Mouse (Mus musculus) layer of hippocampus, adult 2 months (tissue): ENCODE results near the gene Yipf3. TPM values are rescaled to one million over a fixed set of nuclear protein-coding genes. Genes with fewer than 3 reads are reported as not detected.

ENCODE experiments used
- DNase-seq, 2 experiments: peaks; one replicate each; pipeline ENCODE4 v3.0.0; 2022; ENCODE audit warnings: low spot score in 2 of 2
- H3K27ac ChIP-seq: fragments of 200-600 bp; 2 replicates; pipeline ENCODE4 v1.8.1; 2022
- H3K4me3 ChIP-seq: fragments of 200-600 bp; 2 replicates; pipeline ENCODE4 v1.8.1; 2022; ENCODE audit warnings: mild to moderate bottlenecking
- CTCF ChIP-seq: fragments of 200-600 bp; conservative IDR thresholded peaks from 2 replicates; pipeline ENCODE4 v1.8.1; 2022; ENCODE audit warnings: antibody characterized with exemption, mild to moderate bottlenecking, moderate library complexity
- total RNA-seq, 2 experiments: library from RNA; stranded (reverse); gene quantifications; 2 replicates each; pipeline ENCODE4 v1.2.3; 2021

The Yipf3 gene
- total RNA-seq, 2 experiments from 2014 or later = 80.3 to 95.2 TPM

- H3K4me3 ChIP-seq = no peak overlapping the region
- TF ChIP-seq CTCF = no peak
- DNase-seq = no peak
- no peak overlapping the region; the same call in 1 of the 2 replicates for H3K27ac ChIP-seq
Observed at GRCm38 (mm10) chr17:46277586-46277985, 29.7 kb downstream of the Yipf3 start.

GRCm38 (mm10) chr17:46278011-46278765, 30.3 kb downstream of the Yipf3 start:
- H3K27ac ChIP-seq = no peak overlapping the region; the same call in 1 of the 2 replicates
- no peak for TF ChIP-seq CTCF
- no peak overlapping the region for H3K4me3 ChIP-seq
- DNase-seq = no peak

- no peak for TF ChIP-seq CTCF
- Histone ChIP-seq H3K4me3 (peak within 1 kb of the TSS; percentile 80), H3K27ac (peak within 1 kb of the TSS; percentile 78)
- DNase-seq = peak; percentile 82 to 91
Observed at GRCm38 (mm10) chr17:46282483-46283123, 34.7 kb downstream of the Yipf3 start, which contains the start of gene Tjap1. TSS of gene Tjap1 (minus strand) at chr17:46283026.

- no peak for DNase-seq
- no peak for TF ChIP-seq CTCF
- Histone ChIP-seq H3K27ac (no peak overlapping the region), H3K4me3 (peak overlapping the region; percentile 80)
Observed at GRCm38 (mm10) chr17:46283140-46283539, 35.3 kb downstream of the Yipf3 start.

- no peak overlapping the region for H3K27ac ChIP-seq
- TF ChIP-seq CTCF = no peak
- no peak overlapping the region for H3K4me3 ChIP-seq
- DNase-seq = no peak
Observed at GRCm38 (mm10) chr17:46283911-46284310, 36.0 kb downstream of the Yipf3 start.

- Histone ChIP-seq H3K4me3 (no peak overlapping the region), H3K27ac (no peak overlapping the region)
- TF ChIP-seq CTCF = no peak
- DNase-seq = no peak
Observed at GRCm38 (mm10) chr17:46284653-46285052, 36.8 kb downstream of the Yipf3 start.

- DNase-seq = no peak
- Histone ChIP-seq H3K27ac (no peak overlapping the region), H3K4me3 (no peak overlapping the region)
- no peak for TF ChIP-seq CTCF
Observed at GRCm38 (mm10) chr17:46285407-46285806, 37.5 kb downstream of the Yipf3 start.

GRCm38 (mm10) chr17:46287678-46288095, 39.8 kb downstream of the Yipf3 start:
- no peak overlapping the region for H3K4me3 ChIP-seq
- no peak for TF ChIP-seq CTCF
- no peak for DNase-seq
- H3K27ac ChIP-seq = no peak overlapping the region

- peak overlapping the region; percentile 72 for H3K4me3 ChIP-seq
- TF ChIP-seq CTCF = no peak
- no peak overlapping the region for H3K27ac ChIP-seq
- DNase-seq = no peak
Observed at GRCm38 (mm10) chr17:46296601-46297000, 48.7 kb downstream of the Yipf3 start.

GRCm38 (mm10) chr17:46297028-46297363, 49.1 kb downstream of the Yipf3 start:
- DNase-seq = no peak
- Histone ChIP-seq H3K4me3 (peak overlapping the region; percentile 72), H3K27ac (peak overlapping the region; percentile 86)
- TF ChIP-seq CTCF = no peak

- TF ChIP-seq CTCF = no peak
- DNase-seq = peak; percentile 46 to 55
- H3K4me3 ChIP-seq = peak within 1 kb of the TSS; percentile 72
- H3K27ac ChIP-seq = peak within 1 kb of the TSS; percentile 86
Observed at GRCm38 (mm10) chr17:46297364-46298219, 49.7 kb downstream of the Yipf3 start, which contains the start of gene Dlk2. TSS of gene Dlk2 (plus strand) at chr17:46297421.

GRCm38 (mm10) chr17:46298220-46298913, 50.5 kb downstream of the Yipf3 start:
- peak; percentile 71 to 85 for DNase-seq
- H3K4me3 ChIP-seq = peak overlapping the region; percentile 72
- peak; percentile 96 for TF ChIP-seq CTCF
- H3K27ac ChIP-seq = peak overlapping the region; percentile 86
